Mouse (Mus musculus) layer of hippocampus, adult 18-20 months (tissue): Measurements from ENCODE around the gene Pld6. TPM values are rescaled to one million over a fixed set of nuclear protein-coding genes. Genes with fewer than 3 reads are reported as not detected.

Source experiments
- DNase-seq, 2 experiments: peaks; one replicate each; pipeline ENCODE4 v3.0.0; 2022; ENCODE audit warnings: low spot score in 2 of 2
- total RNA-seq, 2 experiments: library from RNA; stranded (reverse); gene quantifications; 2 replicates each; pipeline ENCODE4 v1.2.3; 2021

Gene Pld6
- total RNA-seq, 2 experiments from 2014 or later, result 0.35 to 0.61 TPM

GRCm38 (mm10) chr11:59786444-59787198, 824 bp downstream of the Pld6 start:
- no peak for DNase-seq

- DNase-seq, result no peak
Measured at GRCm38 (mm10) chr11:59783591-59783990, 3.9 kb downstream of the Pld6 start.

DNA sequence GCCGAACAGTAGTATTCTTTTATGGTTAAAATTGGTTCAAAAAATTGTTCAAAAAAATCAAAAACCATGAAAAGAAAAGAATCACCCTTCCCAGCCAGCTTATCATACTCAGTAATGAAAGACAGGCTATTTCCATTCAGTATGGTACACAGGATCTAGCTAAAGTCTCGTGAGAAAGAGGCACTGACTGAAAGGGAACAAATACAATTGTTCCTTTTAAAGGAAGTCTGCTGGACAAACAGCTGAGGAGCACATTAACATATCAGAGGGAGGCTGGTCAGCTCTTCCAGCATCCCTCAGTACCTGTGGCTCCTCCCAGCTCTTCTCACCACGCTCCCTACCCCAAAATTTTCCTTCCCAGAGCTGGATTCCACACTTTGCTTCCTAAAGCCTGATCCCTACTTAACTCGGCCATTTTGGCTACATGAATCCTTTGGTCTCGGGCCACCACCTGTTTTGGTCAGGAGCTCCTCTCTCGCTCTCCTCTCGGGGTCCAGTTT, 5.3 kb downstream of the Pld6 start:
- DNase-seq, result no peak

GRCm38 (mm10) chr11:59780241-59780640, 7.2 kb downstream of the Pld6 start:
- DNase-seq, result no peak

GRCm38 (mm10) chr11:59779406-59779805, 8.0 kb downstream of the Pld6 start:
- no peak for DNase-seq

DNA sequence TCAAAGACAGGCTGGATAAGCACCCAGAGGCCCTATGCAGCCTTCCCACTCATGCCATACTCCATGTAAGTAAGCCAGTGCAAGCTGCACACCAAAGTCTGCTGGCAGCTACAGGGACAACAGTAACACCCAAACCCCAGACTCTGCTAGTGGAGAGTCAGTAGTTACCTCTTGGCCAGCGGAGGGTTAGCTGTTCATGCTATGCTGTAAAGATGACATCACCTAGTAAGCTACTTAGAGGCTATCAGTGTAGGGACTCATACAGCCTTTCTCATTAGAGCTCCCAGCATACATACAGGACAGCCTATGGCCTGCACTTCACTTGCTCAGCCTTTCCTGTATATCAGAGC, 8.6 kb downstream of the Pld6 start:
- no peak for DNase-seq

- peak; percentile 47 to 73 for DNase-seq
Measured at GRCm38 (mm10) chr11:59778181-59778873, 9.1 kb downstream of the Pld6 start.

GRCm38 (mm10) chr11:59777259-59777658, 10.2 kb downstream of the Pld6 start:
- DNase-seq, result peak in 1 of 2 experiments; percentile 65

GRCm38 (mm10) chr11:59775435-59776148, 11.9 kb downstream of the Pld6 start:
- no peak for DNase-seq

- no peak for DNase-seq
Measured at GRCm38 (mm10) chr11:59774522-59774921, 12.9 kb downstream of the Pld6 start.

- DNase-seq, result no peak
Measured at GRCm38 (mm10) chr11:59772902-59773301, 14.5 kb downstream of the Pld6 start.

DNA sequence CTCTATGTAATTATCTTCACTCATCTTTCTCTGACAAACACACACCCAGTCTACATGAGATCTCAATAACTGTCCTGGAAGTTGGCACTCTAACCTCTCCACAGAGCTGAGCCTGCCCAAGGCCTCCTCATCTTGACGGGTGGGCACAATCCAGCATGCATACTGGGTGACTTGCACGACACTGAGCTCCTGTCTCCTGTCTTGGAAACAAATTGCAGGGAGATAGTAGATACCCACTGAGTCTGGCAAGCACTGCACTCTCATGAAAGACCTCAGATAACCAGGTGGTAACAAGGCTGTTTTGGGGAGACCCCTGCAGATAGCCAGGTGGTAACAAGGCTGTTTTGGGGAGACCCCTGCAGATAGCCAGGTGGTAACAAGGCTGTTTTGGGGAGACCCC, 15.2 kb downstream of the Pld6 start:
- no peak for DNase-seq

- DNase-seq, result peak in 1 of 2 experiments; percentile 33
Measured at GRCm38 (mm10) chr11:59770753-59771152, 16.7 kb downstream of the Pld6 start.

DNA sequence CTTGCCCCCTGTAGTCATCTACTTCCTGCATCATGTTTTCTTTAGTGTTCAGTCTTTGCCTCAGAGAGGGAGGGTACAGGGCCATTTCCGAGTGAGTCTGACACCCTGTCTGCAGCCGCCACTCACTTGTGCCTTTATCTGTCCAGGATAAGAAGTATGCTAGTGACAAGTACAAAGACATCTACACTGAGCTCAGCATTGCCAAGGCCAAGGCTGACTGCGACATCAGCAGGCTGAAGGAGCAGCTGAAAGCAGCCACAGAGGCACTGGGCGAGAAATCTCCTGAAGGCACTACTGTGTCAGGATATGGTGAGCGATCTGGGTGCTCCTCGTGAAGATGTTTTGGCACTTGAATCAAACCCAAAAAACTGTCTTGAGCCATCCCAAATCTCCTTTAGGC, 17.7 kb downstream of the Pld6 start:
- DNase-seq, result no peak

- no peak for DNase-seq
Measured at GRCm38 (mm10) chr11:59769307-59769706, 18.1 kb downstream of the Pld6 start.

DNA sequence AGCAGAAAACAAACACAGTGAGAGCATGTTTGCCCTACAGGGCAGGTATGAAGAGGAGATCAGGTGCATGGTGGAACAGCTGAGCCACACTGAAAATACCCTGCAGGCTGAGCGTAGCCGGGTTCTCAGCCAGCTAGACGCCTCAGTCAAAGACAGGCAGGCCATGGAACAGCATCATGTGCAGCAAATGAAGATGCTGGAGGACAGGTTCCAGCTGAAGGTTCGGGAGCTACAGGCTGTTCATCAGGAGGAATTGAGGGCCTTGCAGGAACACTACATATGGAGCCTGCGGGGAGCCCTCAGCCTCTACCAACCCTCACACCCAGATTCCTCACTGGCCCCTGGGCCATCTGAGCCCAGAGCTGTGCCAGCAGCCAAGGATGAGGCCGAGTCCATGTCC, 26.6 kb downstream of the Pld6 start:
- no peak for DNase-seq

- no peak for DNase-seq
Measured at GRCm38 (mm10) chr11:59759626-59760025, 27.8 kb downstream of the Pld6 start.

DNA sequence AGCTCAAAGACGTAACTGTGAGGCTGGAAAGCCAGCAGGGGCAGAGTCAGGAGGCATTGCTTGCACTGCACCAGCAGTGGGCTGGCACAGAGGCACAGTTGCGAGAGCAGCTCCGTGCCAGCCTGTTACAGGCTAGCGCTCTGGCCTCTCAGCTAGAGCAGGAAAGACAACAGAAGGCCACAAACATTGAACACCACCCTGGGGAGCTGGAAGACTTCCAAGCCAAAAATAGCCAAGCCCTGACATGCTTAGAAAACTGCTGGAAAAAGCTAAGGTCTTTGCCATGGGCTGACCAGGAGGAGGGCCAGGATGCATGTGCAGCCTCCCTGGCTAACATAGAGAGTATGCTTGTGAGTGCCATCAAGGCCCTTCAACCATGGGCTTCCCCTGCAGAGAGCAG, 28.3 kb downstream of the Pld6 start:
- peak; percentile 51 to 63 for DNase-seq

GRCm38 (mm10) chr11:59758191-59758985, 29.1 kb downstream of the Pld6 start:
- no peak for DNase-seq

DNA sequence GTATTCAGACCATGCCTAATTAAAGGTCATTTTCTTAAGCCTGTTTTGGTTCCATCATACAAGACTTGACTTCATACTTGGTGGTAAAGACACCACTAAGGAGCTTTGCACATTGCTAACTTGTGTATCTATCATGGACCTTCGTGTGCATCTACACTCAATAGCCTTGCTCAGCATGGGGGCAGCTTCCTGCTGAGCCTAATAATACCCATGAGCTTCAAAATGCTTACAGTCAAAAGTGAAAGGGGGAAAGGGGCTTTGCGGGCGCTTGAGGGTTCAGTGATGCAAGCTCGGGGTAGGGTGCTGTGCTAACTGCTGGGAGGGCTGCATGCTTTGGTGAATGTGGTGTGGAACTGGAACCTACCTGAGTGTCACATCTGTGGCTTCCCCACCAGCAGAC, 31.1 kb downstream of the Pld6 start:
- no peak for DNase-seq

DNA sequence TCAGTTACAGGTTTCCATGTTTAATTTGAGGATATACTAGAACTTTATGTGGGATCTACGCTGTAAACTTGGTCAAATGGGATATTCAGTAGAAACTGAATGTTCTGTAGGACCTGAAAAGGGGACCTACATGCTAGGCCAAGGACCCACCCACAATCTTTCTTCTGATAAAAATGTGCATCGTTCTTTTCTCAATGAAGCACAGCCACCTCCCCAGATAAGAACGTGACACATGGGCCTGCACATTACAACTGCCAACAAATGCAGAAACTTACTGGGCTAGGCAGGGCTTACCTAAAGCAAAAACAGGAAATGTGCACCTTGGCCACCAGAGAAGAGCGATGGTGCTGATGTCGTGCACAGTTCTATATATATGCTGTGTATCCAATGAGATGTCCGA, 32.9 kb downstream of the Pld6 start:
- DNase-seq, result no peak
